Mouse (Mus musculus) heart, embryonic 16.5 days (tissue): Measurements from ENCODE around the gene Cx3cl1. TPM values are rescaled to one million over a fixed set of nuclear protein-coding genes. Genes with fewer than 3 reads are reported as not detected.

Experiments
- ATAC-seq: fragments of 200-750 bp; cut with Nextera tagmentation; replicated peaks from 2 replicates; pipeline ENCODE4 v1.8.0; 2017; ENCODE audit warnings: moderate number of reproducible peaks; ENCODE audit not compliant: insufficient read depth, low FRiP score; ENCODE audit errors: extremely low read depth
- H3K27ac ChIP-seq: fragments of 300-500 bp; sonication (generic); 2 replicates; pipeline ENCODE4 v1.5.1; 2014; ENCODE audit warnings: mild to moderate bottlenecking, low read length, control low read depth, moderate library complexity
- H3K27me3 ChIP-seq: fragments of 300-500 bp; sonication (generic); 2 replicates; pipeline ENCODE4 v1.6.1; 2014; ENCODE audit warnings: low read length, mixed read lengths; ENCODE audit not compliant: control insufficient read depth, insufficient read depth
- H3K36me3 ChIP-seq: fragments of 300-500 bp; sonication (generic); 2 replicates; pipeline ENCODE4 v1.6.1; 2014; ENCODE audit not compliant: control insufficient read depth, insufficient read depth
- H3K4me1 ChIP-seq: fragments of 300-500 bp; sonication (generic); 2 replicates; pipeline ENCODE4 v1.6.1; 2014; ENCODE audit warnings: low read length, mixed read lengths; ENCODE audit not compliant: control insufficient read depth, insufficient read depth
- H3K4me2 ChIP-seq: fragments of 300-500 bp; sonication (generic); 2 replicates; pipeline ENCODE4 v1.6.1; 2014; ENCODE audit warnings: low read depth, mild to moderate bottlenecking, control low read depth, low read length
- H3K4me3 ChIP-seq: fragments of 300-500 bp; sonication (generic); 2 replicates; pipeline ENCODE4 v1.5.1; 2014; ENCODE audit warnings: mild to moderate bottlenecking, control low read depth, low read length
- H3K9ac ChIP-seq: fragments of 300-500 bp; sonication (generic); 2 replicates; pipeline ENCODE4 v1.6.1; 2014; ENCODE audit warnings: low read length, control low read depth
- H3K9me3 ChIP-seq: fragments of 300-500 bp; sonication (generic); replicated peaks from 2 replicates; pipeline ENCODE4 v1.6.1; 2016; ENCODE audit warnings: low read length; ENCODE audit not compliant: control insufficient read depth
- WGBS: fragments of 180-500 bp; shearing (Covaris S2); extraction: QIAGEN DNeasy Blood & Tissue Kit; methylation state at CpG from one replicate; pipeline ENCODE4 v1.1.7; 2014; 5-methylcytosine and 5-hydroxymethylcytosine counted together
- polyA plus RNA-seq: library from polyadenylated mRNA; unstranded; fragments of >200 nt; fragmentation: Nextera tagmentation; extraction: Ambion mirVana; gene quantifications from 2 replicates; pipeline ENCODE4 v1.2.1, GENCODE M21; 2015

Cx3cl1 gene
- polyA plus RNA-seq, 1 experiment from 2014 or later, result 8.2 TPM

DNA sequence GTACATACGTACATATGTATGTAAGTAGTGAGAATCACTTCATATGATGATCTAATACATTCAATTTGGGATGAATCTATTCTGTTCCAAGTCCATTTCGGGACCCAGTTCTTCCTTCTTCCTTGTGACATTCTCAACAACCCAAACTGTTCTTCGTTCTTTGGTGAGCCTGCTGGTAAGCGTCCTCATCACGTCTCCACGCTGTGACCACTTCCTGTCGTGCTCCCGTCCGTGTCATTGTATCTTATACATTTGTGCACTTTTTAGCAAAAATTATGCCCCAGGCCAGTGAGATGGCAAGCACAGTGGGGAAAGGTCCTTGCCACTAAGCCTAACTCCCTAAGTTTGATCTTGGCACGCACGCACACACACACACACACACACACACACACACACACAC lies 46.1 kb downstream of the Cx3cl1 start:
- H3K4me2 ChIP-seq, result no peak overlapping the region
- ATAC-seq, result no peak
- H3K4me1 ChIP-seq, result no peaks in the 10 kb centered on the region
- H3K36me3 ChIP-seq, result peaks cover 15% of the 10 kb centered on the region
- no peaks in the 10 kb centered on the region for H3K9me3 ChIP-seq
- no peak overlapping the region for H3K4me3 ChIP-seq
- H3K27ac ChIP-seq, result no peak overlapping the region
- H3K9ac ChIP-seq, result no peak overlapping the region
- no peaks in the 10 kb centered on the region for H3K27me3 ChIP-seq
- WGBS, result 87% methylated on average over 11 of the region's 11 CpGs

- ATAC-seq, result no peak
- Histone ChIP-seq H3K27me3 (no peaks in the 10 kb centered on the region), H3K9me3 (no peaks in the 10 kb centered on the region), H3K27ac (no peak overlapping the region), H3K4me2 (no peak overlapping the region), H3K4me3 (no peak overlapping the region), H3K4me1 (no peaks in the 10 kb centered on the region), H3K36me3 (peaks cover 30% of the 10 kb centered on the region), H3K9ac (no peak overlapping the region)
- WGBS, result 51% methylated on average over 6 of the region's 6 CpGs
Measured at GRCm38 (mm10) chr8:94819671-94820179, 47.9 kb downstream of the Cx3cl1 start.

DNA sequence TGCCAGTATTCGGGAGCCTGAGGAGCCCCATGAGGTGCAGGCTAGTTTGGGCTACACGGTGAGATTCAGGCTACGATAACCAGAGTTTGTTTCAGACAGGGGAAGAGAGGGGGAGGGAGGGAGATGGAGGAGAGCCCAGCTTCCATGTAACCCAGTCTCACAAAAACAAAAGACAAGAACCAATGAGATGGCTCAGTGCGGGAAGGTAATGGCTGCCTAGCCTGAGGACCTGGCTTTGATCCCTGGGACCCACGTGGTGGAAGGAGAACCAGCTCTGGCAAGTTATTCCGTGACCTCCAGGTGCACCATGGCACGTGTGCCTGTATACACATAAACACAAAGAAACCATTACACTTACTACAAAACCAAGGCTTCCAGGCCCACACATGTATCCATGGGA lies 48.7 kb downstream of the Cx3cl1 start:
- no peaks in the 10 kb centered on the region for H3K4me1 ChIP-seq
- no peak overlapping the region for H3K27ac ChIP-seq
- no peaks in the 10 kb centered on the region for H3K9me3 ChIP-seq
- 88% methylated on average over 7 of the region's 7 CpGs for WGBS
- H3K4me3 ChIP-seq, result no peak overlapping the region
- ATAC-seq, result no peak
- peaks cover 36% of the 10 kb centered on the region for H3K36me3 ChIP-seq
- no peak overlapping the region for H3K4me2 ChIP-seq
- H3K9ac ChIP-seq, result no peak overlapping the region
- H3K27me3 ChIP-seq, result no peaks in the 10 kb centered on the region

- no peak for ATAC-seq
Measured at GRCm38 (mm10) chr8:94821381-94821780, 49.6 kb downstream of the Cx3cl1 start.

GRCm38 (mm10) chr8:94822637-94823560 lies 51.1 kb downstream of the Cx3cl1 start:
- Histone ChIP-seq H3K27me3 (no peaks in the 10 kb centered on the region), H3K27ac (no peak overlapping the region), H3K9me3 (no peaks in the 10 kb centered on the region), H3K4me3 (no peak overlapping the region), H3K9ac (no peak overlapping the region), H3K36me3 (peaks cover 49% of the 10 kb centered on the region), H3K4me1 (no peaks in the 10 kb centered on the region), H3K4me2 (no peak overlapping the region)
- WGBS, result 76% methylated on average over 23 of the region's 23 CpGs
- ATAC-seq, result 0 out of 2 replicates have a peak, but pooled peaks have one; percentile 65

More at GRCm38 (mm10) chr8:94821381-94821780, 49.6 kb downstream of the Cx3cl1 start:
- H3K4me2 ChIP-seq, result no peak overlapping the region
- WGBS, result 92% methylated on average over 2 of the region's 2 CpGs
- H3K4me1 ChIP-seq, result no peaks in the 10 kb centered on the region
- no peaks in the 10 kb centered on the region for H3K9me3 ChIP-seq
- no peak overlapping the region for H3K27ac ChIP-seq
- H3K9ac ChIP-seq, result no peak overlapping the region
- no peaks in the 10 kb centered on the region for H3K27me3 ChIP-seq
- H3K36me3 ChIP-seq, result peaks cover 38% of the 10 kb centered on the region
- no peak overlapping the region for H3K4me3 ChIP-seq

- ATAC-seq, result no peak
- WGBS, result 81% methylated on average over 6 of the region's 6 CpGs
- no peak overlapping the region for H3K9ac ChIP-seq
- no peaks in the 10 kb centered on the region for H3K4me1 ChIP-seq
- peaks cover 58% of the 10 kb centered on the region for H3K36me3 ChIP-seq
- no peaks in the 10 kb centered on the region for H3K27me3 ChIP-seq
- H3K4me2 ChIP-seq, result no peak overlapping the region
- no peak overlapping the region for H3K27ac ChIP-seq
- no peak overlapping the region for H3K4me3 ChIP-seq
- H3K9me3 ChIP-seq, result no peaks in the 10 kb centered on the region
Measured at GRCm38 (mm10) chr8:94825170-94825569, 53.4 kb downstream of the Cx3cl1 start.

- H3K4me3 ChIP-seq, result no peak overlapping the region
- peaks cover 59% of the 10 kb centered on the region for H3K36me3 ChIP-seq
- H3K9ac ChIP-seq, result no peak overlapping the region
- no peak for ATAC-seq
- H3K9me3 ChIP-seq, result no peaks in the 10 kb centered on the region
- no peak overlapping the region for H3K27ac ChIP-seq
- H3K27me3 ChIP-seq, result no peaks in the 10 kb centered on the region
- H3K4me1 ChIP-seq, result no peaks in the 10 kb centered on the region
- WGBS, result 93% methylated on average over 5 of the region's 5 CpGs
- H3K4me2 ChIP-seq, result no peak overlapping the region
Measured at GRCm38 (mm10) chr8:94826210-94826609, 54.4 kb downstream of the Cx3cl1 start.

DNA sequence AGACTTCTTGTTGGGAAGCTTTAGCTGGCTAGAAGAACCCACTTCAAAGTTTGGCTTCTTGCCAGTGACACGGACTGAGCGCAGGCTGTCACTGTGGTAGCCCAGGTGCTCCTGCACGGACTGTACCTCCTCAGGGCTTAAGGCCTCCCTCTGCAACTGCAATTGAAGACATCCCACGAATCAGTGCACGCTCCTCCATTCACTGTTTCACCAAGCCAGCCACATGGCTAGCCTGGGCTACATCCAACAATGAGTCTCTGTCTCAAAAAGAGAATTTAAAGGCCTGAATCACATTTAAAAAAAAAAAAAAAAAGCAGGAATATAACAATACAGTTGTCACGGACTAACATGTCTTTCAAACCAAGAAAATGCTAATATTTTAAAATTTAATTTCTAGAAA lies 56.5 kb downstream of the Cx3cl1 start:
- no peak overlapping the region for H3K9ac ChIP-seq
- no peak overlapping the region for H3K4me3 ChIP-seq
- peaks cover 53% of the 10 kb centered on the region for H3K36me3 ChIP-seq
- H3K9me3 ChIP-seq, result no peaks in the 10 kb centered on the region
- no peak overlapping the region for H3K4me2 ChIP-seq
- H3K27ac ChIP-seq, result no peak overlapping the region
- no peak for ATAC-seq
- H3K27me3 ChIP-seq, result no peaks in the 10 kb centered on the region
- 80% methylated on average over 6 of the region's 6 CpGs for WGBS
- no peaks in the 10 kb centered on the region; the same call in 1 of the 2 replicates for H3K4me1 ChIP-seq
